Mouse (Mus musculus) cortical plate, adult 2 months (tissue): ENCODE results near the gene Slc2a13.

Experiments used
- CTCF ChIP-seq: fragments of 200-500 bp; IDR thresholded peaks from 2 replicates; pipeline ENCODE4 v1.5.1; 2011; ENCODE audit warnings: mild to moderate bottlenecking, control low read depth, low read length; ENCODE audit not compliant: insufficient read depth; ENCODE audit errors: extremely low read depth
- POLR2A ChIP-seq: fragments of 200-500 bp; IDR thresholded peaks from 2 replicates; pipeline ENCODE4 v1.6.1; 2011; ENCODE audit warnings: mild to moderate bottlenecking, low read length, control low read depth; ENCODE audit not compliant: insufficient read depth; ENCODE audit errors: extremely low read depth

GRCm38 (mm10) chr15:91275961-91276360, 297.1 kb downstream of the Slc2a13 start:
- TF ChIP-seq CTCF (no peak), POLR2A (no peak)
